Mouse (Mus musculus) midbrain, embryonic 14.5 days (tissue): ENCODE results near the gene Klrc1. TPM values are rescaled to one million over a fixed set of nuclear protein-coding genes. Genes with fewer than 3 reads are reported as not detected.
"Not testable (repeated sequence)": the region's sequence is repeated elsewhere in the genome, so short reads cannot be mapped to it uniquely, and the experiment has no call there.

Experiments
- ATAC-seq: fragments of 200-750 bp; cut with Nextera tagmentation; 2 replicates; pipeline ENCODE4 v1.8.0; 2017; ENCODE audit warnings: moderate number of reproducible peaks, moderate library complexity; ENCODE audit not compliant: low FRiP score, low TSS enrichment
- DNase-seq: peaks from one replicate; pipeline ENCODE4 v3.0.0-alpha.2; 2015
- H3K27ac ChIP-seq: fragments of 300-500 bp; sonication (generic); replicated peaks from 2 replicates; pipeline ENCODE4 v1.5.1; 2014; ENCODE audit warnings: mild to moderate bottlenecking, low read depth, low read length, moderate library complexity
- H3K27me3 ChIP-seq: fragments of 300-500 bp; sonication (generic); 2 replicates; pipeline ENCODE4 v1.6.1; 2014; ENCODE audit warnings: low read length, control low read depth, mixed read lengths; ENCODE audit not compliant: control insufficient read depth, insufficient read depth
- H3K36me3 ChIP-seq: fragments of 300-500 bp; sonication (generic); 2 replicates; pipeline ENCODE4 v1.6.1; 2014; ENCODE audit warnings: low read length, control low read depth; ENCODE audit not compliant: control insufficient read depth, insufficient read depth
- H3K4me1 ChIP-seq: fragments of 300-500 bp; sonication (generic); 2 replicates; pipeline ENCODE4 v1.6.1; 2014; ENCODE audit warnings: mild to moderate bottlenecking, antibody characterized with exemption, low read length, control low read depth; ENCODE audit not compliant: control insufficient read depth, insufficient read depth
- H3K4me2 ChIP-seq: fragments of 300-500 bp; sonication (generic); 2 replicates; pipeline ENCODE4 v1.6.1; 2014; ENCODE audit warnings: mild to moderate bottlenecking, low read length, moderate library complexity
- H3K4me3 ChIP-seq: fragments of 300-500 bp; sonication (generic); replicated peaks from 2 replicates; pipeline ENCODE4 v1.5.1; 2014; ENCODE audit warnings: low read depth, low read length
- H3K9ac ChIP-seq: fragments of 300-500 bp; sonication (generic); replicated peaks from 2 replicates; pipeline ENCODE4 v1.6.1; 2014; ENCODE audit warnings: mild to moderate bottlenecking, low read length, moderate library complexity
- H3K9me3 ChIP-seq: fragments of 300-500 bp; sonication (generic); 2 replicates; pipeline ENCODE4 v1.6.1; 2016; ENCODE audit warnings: low read length, control low read depth, mixed read lengths; ENCODE audit not compliant: control insufficient read depth
- WGBS: fragments of 180-500 bp; shearing (Covaris S2); extraction: QIAGEN DNeasy Blood & Tissue Kit; methylation state at CpG from one replicate; pipeline ENCODE4 v1.1.7; 2014; 5-methylcytosine and 5-hydroxymethylcytosine counted together
- polyA plus RNA-seq: library from polyadenylated mRNA; unstranded; fragments of >200 nt; fragmentation: Nextera tagmentation; extraction: Ambion mirVana; gene quantifications from 2 replicates; pipeline ENCODE4 v1.2.1, GENCODE M21; 2014

Klrc1 gene
- polyA plus RNA-seq, result not detected in 2 replicates

GRCm38 (mm10) chr6:129678873-129679272, at the start of gene Klrc1:
Gene Klrc1 (minus strand): TSS chr6:129678973.
- no peak within 1 kb of the TSS for H3K9ac ChIP-seq
- no peak for DNase-seq
- H3K27me3 ChIP-seq, result no peaks in the 10 kb centered on the region
- H3K4me3 ChIP-seq, result no peak within 1 kb of the TSS
- no peak within 1 kb of the TSS for H3K4me2 ChIP-seq
- H3K4me1 ChIP-seq, result no peaks in the 10 kb centered on the region
- whole genome bisulfite sequencing, result 88% methylated on average over 3 of the region's 3 CpGs
- no peaks in the 10 kb centered on the region for H3K36me3 ChIP-seq
- H3K9me3 ChIP-seq, result no peaks in the 10 kb centered on the region
- no peak within 1 kb of the TSS for H3K27ac ChIP-seq
- no peak for ATAC-seq

GRCm38 (mm10) chr6:129727237-129727636, 48.5 kb upstream of the Klrc1 start:
- Histone ChIP-seq H3K27me3 (no peaks in the 10 kb centered on the region), H3K4me3 (no peak overlapping the region), H3K9me3 (no peaks in the 10 kb centered on the region), H3K36me3 (no peaks in the 10 kb centered on the region), H3K4me2 (no peak overlapping the region), H3K4me1 (no peaks in the 10 kb centered on the region), H3K27ac (no peak overlapping the region), H3K9ac (no peak overlapping the region)
- ATAC-seq, result no peak; the same call in 1 of the 2 replicates
- no peak for DNase-seq
- WGBS, result 89% methylated on average over 1 of the region's 1 CpGs

GRCm38 (mm10) chr6:129721390-129721789, 42.6 kb upstream of the Klrc1 start:
- no peak overlapping the region for H3K9ac ChIP-seq
- ATAC-seq (no peak), DNase-seq (no peak)
- no peaks in the 10 kb centered on the region for H3K27me3 ChIP-seq
- no peaks in the 10 kb centered on the region for H3K9me3 ChIP-seq
- H3K4me1 ChIP-seq, result no peaks in the 10 kb centered on the region
- no peaks in the 10 kb centered on the region for H3K36me3 ChIP-seq
- H3K27ac ChIP-seq, result no peak overlapping the region
- WGBS, result 68% methylated on average over 1 of the region's 1 CpGs
- H3K4me2 ChIP-seq, result no peak overlapping the region
- H3K4me3 ChIP-seq, result no peak overlapping the region

GRCm38 (mm10) chr6:129720487-129720886, 41.7 kb upstream of the Klrc1 start:
- ATAC-seq (no peak), DNase-seq (peak; percentile 1)
- 20% methylated on average over 3 of the region's 3 CpGs for WGBS
- no peak overlapping the region for H3K4me2 ChIP-seq
- H3K9ac ChIP-seq, result no peak overlapping the region
- H3K27me3 ChIP-seq, result no peaks in the 10 kb centered on the region
- H3K36me3 ChIP-seq, result no peaks in the 10 kb centered on the region
- no peak overlapping the region for H3K27ac ChIP-seq
- no peaks in the 10 kb centered on the region for H3K4me1 ChIP-seq
- no peaks in the 10 kb centered on the region for H3K9me3 ChIP-seq
- H3K4me3 ChIP-seq, result no peak overlapping the region

- Histone ChIP-seq H3K4me2 (no peak within 1 kb of the TSS), H3K27ac (no peak within 1 kb of the TSS), H3K4me1 (no peaks in the 10 kb centered on the region), H3K9ac (no peak within 1 kb of the TSS), H3K36me3 (no peaks in the 10 kb centered on the region), H3K9me3 (no peaks in the 10 kb centered on the region), H3K27me3 (no peaks in the 10 kb centered on the region), H3K4me3 (no peak within 1 kb of the TSS)
- DNase-seq, result no peak
- 92% methylated on average over 4 of the region's 4 CpGs for WGBS
- no peak for ATAC-seq
Observed at GRCm38 (mm10) chr6:129717032-129717431, 38.3 kb upstream of the Klrc1 start, which contains the start of gene Klri1. Gene Klri1 (minus strand): TSS chr6:129717132.

GRCm38 (mm10) chr6:129713566-129713965, 34.8 kb upstream of the Klrc1 start:
- Histone ChIP-seq H3K36me3 (no peaks in the 10 kb centered on the region), H3K9ac (no peak overlapping the region), H3K27ac (no peak overlapping the region), H3K4me3 (no peak overlapping the region), H3K4me1 (no peaks in the 10 kb centered on the region), H3K27me3 (no peaks in the 10 kb centered on the region), H3K9me3 (no peaks in the 10 kb centered on the region), H3K4me2 (no peak overlapping the region)
- ATAC-seq (no peak), DNase-seq (no peak)
- 43% methylated on average over 1 of the region's 1 CpGs for WGBS

GRCm38 (mm10) chr6:129691436-129691835, 12.7 kb upstream of the Klrc1 start:
- WGBS, result 89% methylated on average over 10 of the region's 10 CpGs
- ATAC-seq, H3K9me3 ChIP-seq, DNase-seq, H3K27ac ChIP-seq, H3K4me3 ChIP-seq, H3K4me2 ChIP-seq, H3K36me3 ChIP-seq, H3K27me3 ChIP-seq, H3K4me1 ChIP-seq, H3K9ac ChIP-seq: not testable (repeated sequence)

- peak; percentile 0 for DNase-seq
- ATAC-seq, result no peak
- H3K4me3 ChIP-seq, result no peak overlapping the region
- H3K9me3 ChIP-seq, result no peaks in the 10 kb centered on the region; the same call in 1 of the 2 replicates
- no peak overlapping the region for H3K9ac ChIP-seq
- no peaks in the 10 kb centered on the region for H3K27me3 ChIP-seq
- H3K27ac ChIP-seq, result no peak overlapping the region
- H3K36me3 ChIP-seq, result no peaks in the 10 kb centered on the region
- no peak overlapping the region for H3K4me2 ChIP-seq
- WGBS, result 73% methylated on average over 1 of the region's 1 CpGs
- H3K4me1 ChIP-seq, result no peaks in the 10 kb centered on the region
Observed at GRCm38 (mm10) chr6:129680379-129680778, 1.6 kb upstream of the Klrc1 start.

GRCm38 (mm10) chr6:129661301-129661700, 17.5 kb downstream of the Klrc1 start:
- 80% methylated on average over 1 of the region's 3 CpGs for WGBS
- ATAC-seq, result not testable (repeated sequence)

More at GRCm38 (mm10) chr6:129661301-129661700, 17.5 kb downstream of the Klrc1 start:
- not testable (repeated sequence) for H3K27me3 ChIP-seq, H3K9me3 ChIP-seq, H3K4me3 ChIP-seq, DNase-seq, H3K4me2 ChIP-seq, H3K4me1 ChIP-seq, H3K27ac ChIP-seq, H3K9ac ChIP-seq, H3K36me3 ChIP-seq
